Mouse (Mus musculus) kidney, adult 2 months (tissue): ENCODE data around the gene Stx19.

Experiments
- CTCF ChIP-seq: fragments of 200-500 bp; conservative IDR thresholded peaks from 2 replicates; pipeline ENCODE4 v1.5.1; 2011; ENCODE audit warnings: low read depth, mild to moderate bottlenecking, control low read depth, low read length, moderate library complexity, mixed read lengths; ENCODE audit not compliant: insufficient read depth, insufficient read length
- POLR2A ChIP-seq: fragments of 200-500 bp; IDR thresholded peaks from one replicate; pipeline ENCODE4 v1.6.1; 2011; ENCODE audit warnings: low read depth, low read length, control low read depth

DNA sequence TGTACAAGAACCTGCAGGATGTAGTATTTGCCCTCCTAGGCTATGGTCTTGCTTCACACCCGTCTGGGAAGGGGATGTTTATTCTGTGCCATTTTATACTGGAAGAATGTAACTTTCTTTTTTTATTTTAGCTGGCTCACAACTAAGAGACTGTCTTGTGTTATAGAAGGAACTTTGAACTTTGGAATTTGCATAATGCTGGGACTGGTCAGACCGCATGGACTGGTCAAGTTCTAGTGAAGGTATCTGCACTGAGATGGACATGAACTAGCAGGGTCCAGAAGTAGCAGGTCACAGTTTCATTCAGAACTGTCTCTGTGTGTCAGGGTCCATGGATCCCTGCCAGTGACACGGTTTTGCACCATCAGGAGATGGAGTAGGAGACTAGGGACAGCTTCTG, 14.6 kb upstream of the Stx19 start:
- no peak for TF ChIP-seq POLR2A
- no peak for TF ChIP-seq CTCF
